Mouse (Mus musculus) liver, embryonic 15.5 days (tissue): ENCODE results near the gene Olfr1442. TPM values are rescaled to one million over a fixed set of nuclear protein-coding genes. Genes with fewer than 3 reads are reported as not detected.
"Not testable (repeated sequence)": the region's sequence is repeated elsewhere in the genome, so short reads cannot be mapped to it uniquely, and the experiment has no call there.

Source experiments
- ATAC-seq: fragments of 200-750 bp; cut with Nextera tagmentation; 2 replicates; pipeline ENCODE4 v1.8.0; 2017; ENCODE audit warnings: moderate number of reproducible peaks, mild to moderate bottlenecking, moderate library complexity; ENCODE audit not compliant: insufficient read depth
- H3K27ac ChIP-seq: fragments of 300-500 bp; sonication (generic); replicated peaks from 2 replicates; pipeline ENCODE4 v1.5.1; 2015; ENCODE audit warnings: mild to moderate bottlenecking, inconsistent platforms
- H3K27me3 ChIP-seq: fragments of 300-500 bp; sonication (generic); 2 replicates; pipeline ENCODE4 v1.6.1; 2015; ENCODE audit warnings: mild to moderate bottlenecking, inconsistent platforms
- H3K36me3 ChIP-seq: fragments of 300-500 bp; sonication (generic); replicated peaks from 2 replicates; pipeline ENCODE4 v1.6.1; 2015; ENCODE audit warnings: moderate library complexity, mild to moderate bottlenecking, inconsistent platforms
- H3K4me1 ChIP-seq: fragments of 300-500 bp; sonication (generic); replicated peaks from 2 replicates; pipeline ENCODE4 v1.6.1; 2015; ENCODE audit warnings: inconsistent platforms
- H3K4me2 ChIP-seq: fragments of 300-500 bp; sonication (generic); 2 replicates; pipeline ENCODE4 v1.6.1; 2015; ENCODE audit warnings: moderate library complexity, mild to moderate bottlenecking, inconsistent platforms
- H3K4me3 ChIP-seq: fragments of 300-500 bp; sonication (generic); replicated peaks from 2 replicates; pipeline ENCODE4 v1.5.1; 2015; ENCODE audit warnings: mild to moderate bottlenecking, inconsistent platforms
- H3K9ac ChIP-seq: fragments of 300-500 bp; sonication (generic); 2 replicates; pipeline ENCODE4 v1.6.1; 2015; ENCODE audit warnings: moderate library complexity, mild to moderate bottlenecking, inconsistent platforms
- H3K9me3 ChIP-seq: fragments of 300-500 bp; sonication (generic); replicated peaks from 2 replicates; pipeline ENCODE4 v1.6.1; 2016; ENCODE audit warnings: inconsistent platforms
- WGBS: fragments of 180-500 bp; shearing (Covaris S2); methylation state at CpG from one replicate; pipeline ENCODE4 v1.1.7; 2015; ENCODE audit warnings: mixed read lengths; ENCODE audit not compliant: insufficient replicate concordance; 5-methylcytosine and 5-hydroxymethylcytosine counted together
- polyA plus RNA-seq: library from polyadenylated mRNA; unstranded; fragments of >200 nt; fragmentation: Nextera tagmentation; extraction: Ambion mirVana; gene quantifications from 2 replicates; pipeline ENCODE4 v1.2.1, GENCODE M21; 2015

The Olfr1442 gene
- polyA plus RNA-seq, 1 experiment from 2014 or later, result not detected

DNA sequence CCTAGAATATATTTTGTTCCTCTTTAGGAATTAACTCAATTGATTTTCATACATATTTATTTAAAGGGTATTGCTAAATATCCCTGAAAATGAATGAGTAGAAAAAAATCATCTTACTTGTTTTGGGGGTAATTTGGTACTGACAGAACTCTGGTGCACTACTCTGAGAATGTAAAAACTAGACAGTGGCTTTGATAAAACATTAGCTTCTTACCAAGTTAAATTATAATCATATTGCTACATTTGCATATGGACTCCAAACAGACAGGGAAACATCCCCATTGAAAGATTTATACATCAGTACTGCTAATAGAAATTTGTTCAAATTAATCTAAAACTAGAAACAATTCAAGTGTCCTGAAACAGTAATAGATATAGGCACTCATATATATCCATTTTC is 15.0 kb downstream of the Olfr1442 start:
- H3K27me3 ChIP-seq, result no peaks in the 10 kb centered on the region
- no peak for ATAC-seq
- H3K36me3 ChIP-seq, result no peaks in the 10 kb centered on the region
- H3K4me3 ChIP-seq, result no peak overlapping the region
- no peaks in the 10 kb centered on the region for H3K9me3 ChIP-seq
- no peak overlapping the region for H3K9ac ChIP-seq
- no peaks in the 10 kb centered on the region for H3K4me1 ChIP-seq
- H3K27ac ChIP-seq, result no peak overlapping the region
- H3K4me2 ChIP-seq, result no peak overlapping the region

DNA sequence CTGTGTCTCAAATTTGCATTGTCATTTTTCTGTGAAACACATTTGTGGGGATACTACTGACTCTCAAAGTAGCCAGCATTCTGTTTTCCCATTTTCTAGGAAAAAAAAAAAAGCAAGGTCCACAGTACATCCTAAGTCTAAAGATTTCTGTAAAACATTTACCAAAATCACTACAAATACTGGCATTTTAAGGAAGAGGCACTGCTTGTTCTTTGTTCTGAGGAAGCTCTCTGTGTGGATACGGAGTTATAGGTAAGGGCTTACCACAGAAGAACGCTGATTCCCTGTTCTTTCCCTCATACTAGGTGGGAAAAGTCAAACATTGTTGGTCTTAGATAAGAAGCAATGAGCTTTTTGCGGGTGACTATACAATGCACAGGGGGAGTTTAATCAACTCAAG is 25.4 kb downstream of the Olfr1442 start, which contains the start of gene Keg1:
TSS of gene Keg1 (plus strand) at position 197 of the 400 bp plus-strand sequence.
- Histone ChIP-seq H3K9ac (no peak within 1 kb of the TSS), H3K4me1 (no peaks in the 10 kb centered on the region), H3K36me3 (no peaks in the 10 kb centered on the region), H3K27ac (no peak within 1 kb of the TSS), H3K27me3 (no peaks in the 10 kb centered on the region), H3K4me2 (no peak within 1 kb of the TSS; the same call in none of the 2 replicates), H3K4me3 (no peak within 1 kb of the TSS), H3K9me3 (no peaks in the 10 kb centered on the region)
- WGBS, result 53% methylated on average over 3 of the region's 3 CpGs
- ATAC-seq, result no peak

DNA sequence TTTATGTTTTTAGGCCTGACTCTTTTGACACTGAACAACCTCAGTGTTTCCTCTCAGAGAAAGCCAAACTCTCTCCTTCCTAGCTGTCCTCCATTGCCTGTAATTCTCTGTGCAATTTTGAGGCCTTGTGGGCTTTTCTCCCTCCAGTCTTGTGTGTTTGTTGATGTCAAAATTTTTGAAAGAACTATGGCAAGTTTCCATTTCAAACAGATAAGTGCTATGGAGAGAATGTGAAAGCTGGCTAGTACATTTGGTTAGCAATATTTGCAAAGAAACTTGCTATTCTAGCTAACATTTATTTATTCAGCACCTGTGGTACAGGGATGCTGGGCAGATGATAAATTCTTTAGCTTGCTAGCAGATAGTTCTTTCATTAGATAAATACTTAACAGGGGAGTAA is 26.0 kb downstream of the Olfr1442 start:
- Histone ChIP-seq H3K27me3 (no peaks in the 10 kb centered on the region), H3K9me3 (no peaks in the 10 kb centered on the region), H3K27ac (no peak overlapping the region), H3K9ac (no peak overlapping the region), H3K4me1 (no peaks in the 10 kb centered on the region), H3K4me2 (no peak overlapping the region; the same call in 1 of the 2 replicates), H3K36me3 (no peaks in the 10 kb centered on the region), H3K4me3 (no peak overlapping the region)
- no peak for ATAC-seq

DNA sequence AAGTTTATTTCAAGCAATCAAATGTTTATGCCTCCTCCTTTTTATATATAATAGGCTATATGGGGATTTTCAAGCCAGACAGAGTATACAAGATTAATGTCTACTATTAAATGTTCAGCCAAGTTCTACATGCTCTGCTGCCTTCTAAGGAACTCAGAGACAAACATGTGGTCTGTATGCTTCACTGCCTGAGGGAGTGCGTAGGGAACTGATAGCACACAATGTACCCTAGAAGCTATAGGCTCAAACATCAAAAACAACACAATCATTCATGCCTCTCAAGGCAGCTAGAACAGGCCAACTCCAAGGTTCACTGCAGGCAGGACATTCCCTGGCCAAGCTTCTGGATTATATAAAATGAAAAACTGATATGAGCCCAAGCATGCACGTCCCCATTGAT is 38.2 kb downstream of the Olfr1442 start:
- 58% methylated on average over 2 of the region's 2 CpGs for WGBS

DNA sequence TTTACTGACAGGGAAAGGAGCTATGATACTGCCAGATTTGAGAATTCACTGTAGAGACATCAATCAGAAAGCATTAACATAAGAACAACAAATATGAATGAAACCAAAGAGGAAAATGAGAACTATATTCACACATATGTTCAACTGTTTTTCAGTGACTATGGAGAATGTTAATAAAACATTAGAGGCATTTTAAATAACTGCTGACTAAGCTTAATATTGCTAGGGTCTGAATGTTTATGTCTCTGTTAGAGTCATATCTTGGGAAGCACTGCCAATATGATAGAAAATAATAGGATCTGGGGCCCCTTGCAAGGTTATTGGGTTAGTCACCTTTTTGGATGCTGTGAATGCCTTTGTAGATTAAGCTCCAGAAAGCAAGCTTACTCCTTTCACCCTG is 38.7 kb downstream of the Olfr1442 start:
- no peaks in the 10 kb centered on the region for H3K4me1 ChIP-seq
- no peak overlapping the region for H3K4me3 ChIP-seq
- no peaks in the 10 kb centered on the region for H3K9me3 ChIP-seq
- H3K9ac ChIP-seq, result no peak overlapping the region
- H3K27me3 ChIP-seq, result no peaks in the 10 kb centered on the region
- no peak for ATAC-seq
- no peak overlapping the region for H3K4me2 ChIP-seq
- H3K27ac ChIP-seq, result no peak overlapping the region
- no peaks in the 10 kb centered on the region for H3K36me3 ChIP-seq

More for the DNA sequence above, 38.2 kb downstream of the Olfr1442 start:
- Histone ChIP-seq H3K4me1 (no peaks in the 10 kb centered on the region), H3K4me2 (no peak overlapping the region), H3K4me3 (no peak overlapping the region), H3K36me3 (no peaks in the 10 kb centered on the region), H3K9ac (no peak overlapping the region), H3K27ac (no peak overlapping the region), H3K27me3 (no peaks in the 10 kb centered on the region), H3K9me3 (no peaks in the 10 kb centered on the region)
- ATAC-seq, result no peak

DNA sequence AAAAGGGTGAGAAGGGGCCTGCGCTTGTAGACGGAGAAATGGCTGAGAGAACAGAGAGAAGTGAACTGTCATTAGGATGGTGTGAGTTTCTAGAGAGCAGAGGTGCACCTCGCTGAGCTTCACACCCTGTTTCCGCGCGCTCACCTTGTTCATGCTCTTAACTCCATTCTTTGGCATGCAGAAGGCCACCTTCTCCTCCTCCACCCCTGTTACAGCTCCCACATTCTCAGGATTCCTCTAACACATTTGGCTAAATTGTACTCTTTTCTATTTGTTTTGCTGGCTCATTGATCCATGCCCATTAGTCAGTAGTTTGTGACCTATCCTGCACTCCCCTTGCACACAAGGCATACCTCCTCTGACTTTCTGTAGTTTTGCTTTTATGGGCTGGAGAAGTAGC is 49.0 kb downstream of the Olfr1442 start:
- no peak overlapping the region for H3K4me3 ChIP-seq
- H3K27me3 ChIP-seq, result no peaks in the 10 kb centered on the region
- H3K9me3 ChIP-seq, result no peaks in the 10 kb centered on the region
- H3K36me3 ChIP-seq, result no peaks in the 10 kb centered on the region
- 64% methylated on average over 6 of the region's 6 CpGs for WGBS
- no peak overlapping the region for H3K4me2 ChIP-seq
- no peak overlapping the region for H3K27ac ChIP-seq
- H3K4me1 ChIP-seq, result no peaks in the 10 kb centered on the region
- ATAC-seq, result no peak
- no peak overlapping the region for H3K9ac ChIP-seq

DNA sequence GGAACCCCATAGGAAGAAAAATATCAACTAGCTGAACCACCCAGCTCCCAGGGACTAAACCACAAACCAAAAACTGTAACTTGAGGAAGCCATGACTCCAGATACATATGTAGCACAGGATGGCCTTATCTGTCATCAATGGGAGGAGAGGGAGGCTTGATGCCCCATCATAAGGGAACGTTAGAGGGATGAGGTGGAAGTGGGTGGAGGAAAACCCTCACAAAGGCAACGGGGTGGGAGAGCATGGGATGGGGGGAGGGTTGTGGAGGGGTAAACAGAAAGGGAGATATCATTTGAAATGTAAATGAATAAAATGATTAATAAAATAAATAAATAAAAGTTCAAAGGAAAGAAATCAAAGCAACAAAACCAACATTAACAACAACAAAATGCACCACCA is 50.2 kb downstream of the Olfr1442 start:
- ATAC-seq, result no peak
- H3K27me3 ChIP-seq, result no peaks in the 10 kb centered on the region
- no peaks in the 10 kb centered on the region for H3K36me3 ChIP-seq
- H3K4me3 ChIP-seq, result no peak overlapping the region
- 28% methylated on average over 2 of the region's 2 CpGs for WGBS
- no peak overlapping the region for H3K4me2 ChIP-seq
- H3K4me1 ChIP-seq, result no peaks in the 10 kb centered on the region
- H3K9ac ChIP-seq, result no peak overlapping the region
- H3K27ac ChIP-seq, result no peak overlapping the region
- H3K9me3 ChIP-seq, result no peaks in the 10 kb centered on the region

DNA sequence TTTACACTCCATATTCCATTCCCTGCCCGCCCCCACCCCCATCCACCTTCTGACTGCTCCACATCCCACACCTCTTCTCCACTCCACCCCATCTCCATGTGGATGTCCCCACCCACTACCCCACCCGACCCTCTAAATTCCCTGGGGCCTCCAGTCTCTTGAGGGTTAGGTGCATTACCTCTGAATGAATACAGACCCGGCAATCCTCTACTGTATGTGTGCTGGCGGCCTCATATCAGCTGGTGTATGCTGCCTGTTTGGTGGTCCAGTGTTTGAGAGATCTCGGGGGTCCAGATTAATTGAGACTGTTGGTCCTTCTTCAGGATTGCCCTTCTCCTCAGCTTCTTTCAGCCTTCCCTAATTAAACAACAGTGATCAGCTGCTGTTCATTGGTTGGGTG is 50.7 kb downstream of the Olfr1442 start:
- ATAC-seq, H3K4me2 ChIP-seq, H3K9ac ChIP-seq, H3K27ac ChIP-seq, H3K4me3 ChIP-seq, H3K4me1 ChIP-seq, H3K27me3 ChIP-seq, H3K9me3 ChIP-seq, H3K36me3 ChIP-seq: not testable (repeated sequence)
- 58% methylated on average over 5 of the region's 5 CpGs for WGBS

DNA sequence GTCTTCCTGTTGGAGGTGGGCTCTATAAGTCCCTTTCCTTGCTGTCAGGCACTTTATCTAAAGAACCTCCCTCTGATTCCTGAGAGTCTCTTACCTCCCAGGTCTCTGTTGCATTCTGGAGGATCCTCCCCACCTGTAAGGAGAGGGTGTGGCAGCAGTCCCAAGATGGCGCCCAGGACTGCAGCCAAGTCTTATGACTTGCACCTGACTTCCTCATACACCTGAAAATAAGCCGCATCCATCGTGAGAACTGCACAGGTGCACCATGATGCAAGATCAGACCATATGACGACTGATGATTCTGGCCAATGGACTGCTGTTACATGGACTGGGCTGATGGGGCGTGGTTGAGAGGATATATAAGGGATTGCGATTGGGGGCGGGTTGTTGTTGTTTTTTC is 51.4 kb downstream of the Olfr1442 start:
- not testable (repeated sequence) for H3K9me3 ChIP-seq, H3K4me2 ChIP-seq, H3K27ac ChIP-seq, H3K9ac ChIP-seq, H3K36me3 ChIP-seq, H3K27me3 ChIP-seq, H3K4me1 ChIP-seq, ATAC-seq, H3K4me3 ChIP-seq
- 83% methylated on average over 7 of the region's 7 CpGs for WGBS

DNA sequence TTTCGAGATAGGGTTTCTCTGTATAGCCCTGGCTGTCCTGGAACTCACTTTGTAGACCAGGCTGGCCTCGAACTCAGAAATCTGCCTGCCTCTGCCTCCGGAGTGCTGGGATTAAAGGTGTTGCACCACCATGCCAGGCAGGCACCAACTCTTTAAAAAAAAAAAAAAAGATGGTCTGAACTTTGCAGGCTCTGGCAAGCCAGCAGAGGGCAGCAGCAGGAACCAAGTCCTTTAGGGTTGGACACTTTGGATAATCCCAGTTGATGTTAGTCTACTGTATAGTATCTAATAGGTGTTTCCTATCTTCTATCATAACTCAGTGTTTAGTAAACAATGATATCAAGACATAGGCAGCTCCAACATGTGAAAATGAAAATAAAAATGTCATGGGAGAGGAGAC is 52.1 kb downstream of the Olfr1442 start:
- ATAC-seq, result no peak
- Histone ChIP-seq H3K4me1 (no peaks in the 10 kb centered on the region), H3K36me3 (no peaks in the 10 kb centered on the region), H3K4me3 (no peak overlapping the region), H3K9me3 (no peaks in the 10 kb centered on the region), H3K9ac (no peak overlapping the region), H3K4me2 (no peak overlapping the region), H3K27ac (no peak overlapping the region), H3K27me3 (no peaks in the 10 kb centered on the region)
- 40% methylated on average over 3 of the region's 3 CpGs for WGBS

DNA sequence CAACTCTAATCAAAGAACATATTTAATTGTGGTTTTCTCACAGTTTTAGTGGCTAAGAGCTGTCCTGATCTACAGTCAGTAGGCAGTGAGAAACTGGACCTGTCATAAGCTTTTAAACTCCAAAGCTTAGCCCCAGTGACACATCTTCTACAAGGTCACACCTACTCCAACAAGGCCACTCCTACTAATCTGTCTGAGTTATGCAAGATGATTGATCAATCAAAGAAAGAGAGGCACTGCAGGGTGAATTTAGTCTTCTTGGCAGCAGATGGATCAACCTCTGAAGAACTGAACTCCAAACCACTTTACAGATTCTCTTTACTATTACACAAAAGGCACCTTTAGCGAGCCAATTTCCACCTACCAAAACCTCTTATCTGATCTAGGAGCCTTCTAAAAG is 55.6 kb downstream of the Olfr1442 start:
- no peak overlapping the region for H3K9ac ChIP-seq
- H3K27me3 ChIP-seq, result no peaks in the 10 kb centered on the region
- H3K4me2 ChIP-seq, result no peak overlapping the region
- no peak for ATAC-seq
- H3K9me3 ChIP-seq, result no peaks in the 10 kb centered on the region
- H3K4me1 ChIP-seq, result no peaks in the 10 kb centered on the region
- WGBS, result 54% methylated on average over 1 of the region's 1 CpGs
- no peaks in the 10 kb centered on the region for H3K36me3 ChIP-seq
- H3K27ac ChIP-seq, result no peak overlapping the region
- no peak overlapping the region for H3K4me3 ChIP-seq
